Mouse (Mus musculus): ENCODE measurements around the gene Lrrc3c.

GRCm38 (mm10) chr11:98637501-98637900, 39.4 kb downstream of the Lrrc3c start:
- TF ChIP-seq CTCF (IDR thresholded peaks at IDR 0.05; ENCODE audit: control insufficient read depth, insufficient read depth, low read length): no peak
- no peak for TF ChIP-seq POLR2A (IDR thresholded peaks at IDR 0.05; ENCODE audit: borderline replicate concordance, control insufficient read depth, low read depth, low read length)

Measured in bone marrow, adult 2 months (tissue).